Mouse (Mus musculus) limb, embryonic 10.5 days (tissue): ENCODE results near the gene Nmu. TPM values are rescaled to one million over a fixed set of nuclear protein-coding genes. Genes with fewer than 3 reads are reported as not detected.

Source experiments
- DNase-seq: peaks from one replicate; pipeline ENCODE4 v3.0.0-alpha.2; 2017; ENCODE audit warnings: low spot score
- H3K27ac ChIP-seq: fragments of 300-500 bp; sonication (generic); 2 replicates; pipeline ENCODE4 v1.5.1; 2016; ENCODE audit warnings: mild to moderate bottlenecking
- H3K27me3 ChIP-seq: fragments of 300-500 bp; sonication (generic); 2 replicates; pipeline ENCODE4 v1.6.1; 2016; ENCODE audit warnings: low read depth, mild to moderate bottlenecking; ENCODE audit not compliant: poor library complexity, severe bottlenecking
- H3K36me3 ChIP-seq: fragments of 300-500 bp; sonication (generic); 2 replicates; pipeline ENCODE4 v1.6.1; 2016; ENCODE audit warnings: mild to moderate bottlenecking, moderate library complexity
- H3K4me1 ChIP-seq: fragments of 300-500 bp; sonication (generic); 2 replicates; pipeline ENCODE4 v1.6.1; 2016
- H3K4me3 ChIP-seq: fragments of 300-500 bp; sonication (generic); 2 replicates; pipeline ENCODE4 v1.5.1; 2016; ENCODE audit warnings: mild to moderate bottlenecking, moderate library complexity
- H3K9me3 ChIP-seq: fragments of 300-500 bp; sonication (generic); replicated peaks from 2 replicates; pipeline ENCODE4 v1.6.1; 2016; ENCODE audit warnings: mild to moderate bottlenecking
- WGBS: fragments of 180-500 bp; shearing (Covaris S2); methylation state at CpG from one replicate; pipeline ENCODE4 v1.1.7; 2016; 5-methylcytosine and 5-hydroxymethylcytosine counted together
- polyA plus RNA-seq: library from polyadenylated mRNA; unstranded; fragments of >200 nt; fragmentation: Nextera tagmentation; extraction: Ambion mirVana; gene quantifications from 2 replicates; pipeline ENCODE4 v1.2.1, GENCODE M21; 2016

Gene Nmu
- polyA plus RNA-seq, 1 experiment from 2014 or later, result 0.65 TPM

- Histone ChIP-seq H3K4me3 (peak overlapping the region; percentile 100), H3K9me3 (no peaks in the 10 kb centered on the region), H3K27ac (peak overlapping the region; percentile 98), H3K36me3 (0 out of 2 replicates have a peak, but pooled peaks cover 2% of the 10 kb centered on the region), H3K27me3 (no peaks in the 10 kb centered on the region), H3K4me1 (peaks cover 19% of the 10 kb centered on the region)
- WGBS, result under 1% methylated on average over 100 of the region's 100 CpGs
- DNase-seq, result peak; percentile 80
Observed at GRCm38 (mm10) chr5:76303745-76304451, 59.7 kb downstream of the Nmu start.

- Histone ChIP-seq H3K4me3 (peak overlapping the region; percentile 100), H3K9me3 (no peaks in the 10 kb centered on the region), H3K36me3 (0 out of 2 replicates have a peak, but pooled peaks cover 2% of the 10 kb centered on the region), H3K27ac (peak overlapping the region; percentile 98), H3K27me3 (no peaks in the 10 kb centered on the region), H3K4me1 (peaks cover 19% of the 10 kb centered on the region)
- 8% methylated on average over 11 of the region's 11 CpGs for whole genome bisulfite sequencing
- DNase-seq, result no peak
Observed at GRCm38 (mm10) chr5:76303379-76303744, 60.2 kb downstream of the Nmu start.

GRCm38 (mm10) chr5:76302009-76302408 lies 61.6 kb downstream of the Nmu start:
- 88% methylated on average over 2 of the region's 2 CpGs for WGBS

GRCm38 (mm10) chr5:76289234-76289691 lies 74.3 kb downstream of the Nmu start:
- no peak for DNase-seq
- no peaks in the 10 kb centered on the region for H3K9me3 ChIP-seq
- H3K4me3 ChIP-seq, result no peak overlapping the region
- H3K27ac ChIP-seq, result no peak overlapping the region
- WGBS, result 91% methylated on average over 8 of the region's 8 CpGs
- H3K36me3 ChIP-seq, result peaks cover 4% of the 10 kb centered on the region; the same call in 1 of the 2 replicates
- H3K4me1 ChIP-seq, result no peaks in the 10 kb centered on the region
- H3K27me3 ChIP-seq, result no peaks in the 10 kb centered on the region

More at GRCm38 (mm10) chr5:76302009-76302408, 61.6 kb downstream of the Nmu start:
- 0 out of 2 replicates have a peak, but pooled peaks cover 2% of the 10 kb centered on the region for H3K36me3 ChIP-seq
- no peaks in the 10 kb centered on the region for H3K27me3 ChIP-seq
- H3K9me3 ChIP-seq, result no peaks in the 10 kb centered on the region
- DNase-seq, result no peak
- no peak overlapping the region for H3K4me3 ChIP-seq
- H3K4me1 ChIP-seq, result peaks cover 19% of the 10 kb centered on the region
- no peak overlapping the region for H3K27ac ChIP-seq

GRCm38 (mm10) chr5:76288256-76288655 lies 75.3 kb downstream of the Nmu start:
- Histone ChIP-seq H3K27ac (no peak overlapping the region), H3K9me3 (no peaks in the 10 kb centered on the region), H3K4me1 (no peaks in the 10 kb centered on the region), H3K36me3 (peaks cover 4% of the 10 kb centered on the region; the same call in 1 of the 2 replicates), H3K27me3 (no peaks in the 10 kb centered on the region), H3K4me3 (no peak overlapping the region)
- WGBS, result 88% methylated on average over 3 of the region's 3 CpGs
- no peak for DNase-seq

GRCm38 (mm10) chr5:76287062-76287461 lies 76.5 kb downstream of the Nmu start:
- Histone ChIP-seq H3K27ac (no peak overlapping the region), H3K4me3 (no peak overlapping the region), H3K27me3 (no peaks in the 10 kb centered on the region), H3K36me3 (peaks cover 4% of the 10 kb centered on the region; the same call in 1 of the 2 replicates), H3K9me3 (no peaks in the 10 kb centered on the region), H3K4me1 (no peaks in the 10 kb centered on the region)
- no peak for DNase-seq
- 81% methylated on average over 5 of the region's 5 CpGs for WGBS

- H3K27ac ChIP-seq, result no peak overlapping the region
- H3K9me3 ChIP-seq, result no peaks in the 10 kb centered on the region
- peaks cover 4% of the 10 kb centered on the region for H3K4me1 ChIP-seq
- H3K4me3 ChIP-seq, result no peak overlapping the region
- no peaks in the 10 kb centered on the region for H3K27me3 ChIP-seq
- peaks cover 4% of the 10 kb centered on the region; the same call in 1 of the 2 replicates for H3K36me3 ChIP-seq
- 61% methylated on average over 4 of the region's 4 CpGs for WGBS
- no peak for DNase-seq
Observed at GRCm38 (mm10) chr5:76285699-76286098, 77.9 kb downstream of the Nmu start.

- Histone ChIP-seq H3K27ac (no peak overlapping the region), H3K4me3 (no peak overlapping the region), H3K36me3 (no peaks in the 10 kb centered on the region), H3K9me3 (no peaks in the 10 kb centered on the region), H3K27me3 (no peaks in the 10 kb centered on the region), H3K4me1 (peaks cover 8% of the 10 kb centered on the region)
- WGBS, result 80% methylated on average over 1 of the region's 1 CpGs
- no peak for DNase-seq
Observed at GRCm38 (mm10) chr5:76283890-76284289, 79.7 kb downstream of the Nmu start.

Other genes with a start within 250 kb of the Nmu start
- gene Srd5a3, start 223.5 kb downstream of the Nmu start, polyA plus RNA-seq, result 23.1 and 23.2 TPM in 2 replicates
- gene Tmem165, start 179.9 kb downstream of the Nmu start, polyA plus RNA-seq, result 67.7 and 79.7 TPM in 2 replicates
- 9.8 and 10.6 TPM in 2 replicates for gene Clock, start 59.0 kb downstream of the Nmu start, polyA plus RNA-seq
- not detected in 2 replicates for gene Pdcl2, start 32.6 kb downstream of the Nmu start, polyA plus RNA-seq
- gene Gm7271, start 120.3 kb upstream of the Nmu start, polyA plus RNA-seq, result not detected in 2 replicates
- 33.3 and 44.4 TPM in 2 replicates for gene Exoc1, start 165.5 kb upstream of the Nmu start, polyA plus RNA-seq
- gene Cep135, start 224.9 kb upstream of the Nmu start, polyA plus RNA-seq, result 8.9 and 10.8 TPM in 2 replicates